In genomic region chr3:31145641-31146290, GRCm38 (mm10) we compare ENCODE assay signal across 8 mouse cellular contexts. TPM values are rescaled to one million over a fixed set of nuclear protein-coding genes. Genes with fewer than 3 reads are reported as not detected.
DNase-seq lines count a peak whose midpoint lies in the region; ATAC-seq and TF ChIP-seq lines count a peak whose summit lies in the region.

No protein-coding gene starts in this region.

- peak; percentile 91 for ATAC-seq in forebrain, embryonic 16.5 days
- peak; percentile 91 for ATAC-seq in neural tube, embryonic 15.5 days (ENCODE audit: low FRiP score)

- peaks cover 9% of the 10 kb centered on the region for H3K27me3 ChIP-seq in forebrain, embryonic 16.5 days (replicated peaks; ENCODE audit: control insufficient read depth, insufficient read depth, low read length)
- peaks cover 29% of the 10 kb centered on the region for H3K27me3 ChIP-seq in neural tube, embryonic 15.5 days (replicated peaks)

- H3K4me1 ChIP-seq in forebrain, embryonic 16.5 days (replicated peaks; ENCODE audit: control insufficient read depth, insufficient read depth, low read length) = peaks cover 15% of the 10 kb centered on the region
- no peaks in the 10 kb centered on the region for H3K4me1 ChIP-seq in lung, adult 2 months (ENCODE audit: control insufficient read depth, insufficient read depth, low read length)
- H3K4me1 ChIP-seq in neural tube, embryonic 15.5 days = peaks cover 14% of the 10 kb centered on the region

- WGBS in forebrain, embryonic 16.5 days = 13% methylated on average over 14 of the region's 14 CpGs
- 11% methylated on average over 14 of the region's 14 CpGs for WGBS in lung, adult 2 months
- 13% methylated on average over 14 of the region's 14 CpGs for WGBS in neural tube, embryonic 15.5 days

- no peaks in the 10 kb centered on the region for H3K9me3 ChIP-seq in forebrain, embryonic 16.5 days (ENCODE audit: control insufficient read depth, low read length)
- H3K9me3 ChIP-seq in neural tube, embryonic 15.5 days (replicated peaks) = no peaks in the 10 kb centered on the region

- H3K27ac ChIP-seq in forebrain, embryonic 16.5 days (ENCODE audit: low read length) = no peak overlapping the region
- H3K27ac ChIP-seq in neural tube, embryonic 15.5 days (replicated peaks) = no peak overlapping the region

- no peak for TF ChIP-seq POLR2A in lung, adult 2 months (IDR thresholded peaks at IDR 0.05; ENCODE audit: borderline replicate concordance, extremely low read depth, low read depth, low read length)

- H3K36me3 ChIP-seq in forebrain, embryonic 16.5 days (ENCODE audit: control insufficient read depth, insufficient read depth) = no peaks in the 10 kb centered on the region
- no peaks in the 10 kb centered on the region for H3K36me3 ChIP-seq in neural tube, embryonic 15.5 days

- TF ChIP-seq CTCF in lung, adult 2 months (IDR thresholded peaks at IDR 0.05; ENCODE audit: insufficient read depth, low read length) = peak; percentile 91

- intact Hi-C loops in heart, postnatal 36 days (cut with DNase I) = loop anchor here (1.0 to 2.0 kb wide), 3 partner anchors 314 to 1043 kb away; no protein-coding TSS in a partner anchor

- peak overlapping the region; percentile 24 for H3K4me2 ChIP-seq in forebrain, embryonic 16.5 days (ENCODE audit: low read length)
- peak overlapping the region; percentile 38 for H3K4me2 ChIP-seq in neural tube, embryonic 15.5 days

- no peak overlapping the region for H3K4me3 ChIP-seq in forebrain, embryonic 16.5 days (replicated peaks; ENCODE audit: low read length)
- H3K4me3 ChIP-seq in lung, adult 2 months (replicated peaks; ENCODE audit: extremely low read depth, low read depth, low read length) = no peak overlapping the region
- no peak overlapping the region for H3K4me3 ChIP-seq in neural tube, embryonic 15.5 days (replicated peaks)

- peak; percentile 92 for DNase-seq in MN1 (ENCODE audit: low spot score)
- DNase-seq in cerebellum, adult 11 months = peak; percentile 73
- peak; percentile 75 for DNase-seq in heart, postnatal 36 days
- DNase-seq in layer of hippocampus, adult 18-20 months (ENCODE audit: low spot score in 2 of 2) = peak; percentile 68 to 94
- DNase-seq in lung, adult 2 months = peak; percentile 42
- DNase-seq in urinary bladder, postnatal 4 days (ENCODE audit: low spot score in 2 of 2) = peak; percentile 60 to 63

- no peak overlapping the region for H3K9ac ChIP-seq in forebrain, embryonic 16.5 days (replicated peaks; ENCODE audit: low read depth, low read length)
- H3K9ac ChIP-seq in neural tube, embryonic 15.5 days (replicated peaks) = no peak overlapping the region

RNA-seq across cellular contexts. Expression of gene Cldn11, which starts 4.0 kb away (rescaled TPM):
- 43.5 and 64.5 TPM in 2 replicates for polyA plus RNA-seq in forebrain, embryonic 16.5 days (2015; fragmentation: Nextera tagmentation; extraction: Ambion mirVana)
- total RNA-seq in heart, postnatal 36 days (2021) = 1 to 10 TPM in 1 of 2 experiments, under 1 TPM in 1; 0.87 to 1.1 TPM
- total RNA-seq in layer of hippocampus, adult 18-20 months (2021) = 100 to 1,000 TPM in 1 of 2 experiments, 10 to 100 TPM in 1; 98.2 to 115 TPM
- polyA plus RNA-seq in lung, adult 2 months (2012; rRNA removed) = 0.80 and 1.3 TPM in 2 replicates
- 29.8 and 30.3 TPM in 2 replicates for polyA plus RNA-seq in neural tube, embryonic 15.5 days (2015; fragmentation: Nextera tagmentation; extraction: Ambion mirVana)

RNA-seq across cellular contexts. Expression of gene Skil, which starts 50.9 kb away (rescaled TPM):
- 30.8 and 32.3 TPM in 2 replicates for polyA plus RNA-seq in forebrain, embryonic 16.5 days (2015; fragmentation: Nextera tagmentation; extraction: Ambion mirVana)
- 10 to 100 TPM; 15.0 to 17.0 TPM for total RNA-seq in heart, postnatal 36 days (2021)
- total RNA-seq in layer of hippocampus, adult 18-20 months (2021) = 10 to 100 TPM; 61.6 to 63.4 TPM
- 6.9 and 11.1 TPM in 2 replicates for polyA plus RNA-seq in lung, adult 2 months (2012; rRNA removed)
- 21.3 and 23.2 TPM in 2 replicates for polyA plus RNA-seq in neural tube, embryonic 15.5 days (2015; fragmentation: Nextera tagmentation; extraction: Ambion mirVana)

Comparison
In these comparisons a context has a peak if more than half of its experiments do, and no peak if none do; other contexts are left out.
1. DNase-seq: peak in every context shown above with its lines; median percentile 92 in MN1; 81 in layer of hippocampus, adult 18-20 months; 75 in heart, postnatal 36 days; 73 in cerebellum, adult 11 months; 62 in urinary bladder, postnatal 4 days; 42 in lung, adult 2 months.
2. RNA of gene Cldn11, which starts 4.0 kb away (polyA plus RNA-seq): 43.5 to 64.5 TPM in forebrain, embryonic 16.5 days and 29.8 to 30.3 TPM in neural tube, embryonic 15.5 days; 0.80 to 1.3 TPM in lung, adult 2 months; every median in the first group is over 10 times any median in the second.